Mouse (Mus musculus) erythroblast, embryonic 14.5 days (primary cell): Measurements from ENCODE around the gene Sowaha. TPM values are rescaled to one million over a fixed set of nuclear protein-coding genes. Genes with fewer than 3 reads are reported as not detected.
A peak's percentile ranks its signal among the peaks of the same experiment; 100 is the strongest.

Experiments
- H3K27me3 ChIP-seq: 2 replicates; pipeline ENCODE4 v1.6.1; 2012; ENCODE audit warnings: inconsistent platforms; ENCODE audit not compliant: control insufficient read depth
- H3K36me3 ChIP-seq: 2 replicates; pipeline ENCODE4 v1.6.1; 2012; ENCODE audit warnings: mild to moderate bottlenecking, inconsistent platforms; ENCODE audit not compliant: control insufficient read depth
- H3K4me1 ChIP-seq: 2 replicates; pipeline ENCODE4 v1.6.1; 2012; ENCODE audit warnings: inconsistent platforms; ENCODE audit not compliant: control insufficient read depth
- H3K4me3 ChIP-seq: replicated peaks from 2 replicates; pipeline ENCODE3; 2012; ENCODE audit warnings: moderate library complexity, mild to moderate bottlenecking, inconsistent platforms
- H3K9me3 ChIP-seq: 2 replicates; pipeline ENCODE4 v1.6.1; 2012; ENCODE audit warnings: low read length, inconsistent platforms, mixed read lengths; ENCODE audit not compliant: control insufficient read depth
- GATA1 ChIP-seq: IDR thresholded peaks from 2 replicates; pipeline ENCODE4 v1.6.1; 2012; ENCODE audit warnings: low read length, inconsistent platforms, mixed read lengths
- TAL1 ChIP-seq: IDR thresholded peaks from 3 replicates; pipeline ENCODE4 v1.6.1; 2012; ENCODE audit warnings: low read length, inconsistent platforms, mixed read lengths
- polyA plus RNA-seq: library from polyadenylated mRNA; stranded (reverse); fragments of >175 nt; gene quantifications from 2 replicates; pipeline ENCODE4 v1.2.3, GENCODE M21; 2012

The Sowaha gene
- 9.4 and 11.2 TPM in 2 replicates for polyA plus RNA-seq

- H3K4me1 ChIP-seq: peaks cover 79% of the 10 kb centered on the region
- peaks cover 53% of the 10 kb centered on the region for H3K27me3 ChIP-seq
- TF ChIP-seq TAL1 (no peak), GATA1 (no peak)
- peaks cover 37% of the 10 kb centered on the region for H3K36me3 ChIP-seq
- peaks cover 13% of the 10 kb centered on the region for H3K9me3 ChIP-seq
- peak within 1 kb of the TSS; percentile 97 for H3K4me3 ChIP-seq
These were observed at the start of gene Sowaha, which contains the start of gene Gm9945 for GRCm38 (mm10) chr11:53479783-53480301. Gene Sowaha (minus strand): TSS chr11:53480274. Gene Gm9945 (plus strand): TSS chr11:53480166.

DNA sequence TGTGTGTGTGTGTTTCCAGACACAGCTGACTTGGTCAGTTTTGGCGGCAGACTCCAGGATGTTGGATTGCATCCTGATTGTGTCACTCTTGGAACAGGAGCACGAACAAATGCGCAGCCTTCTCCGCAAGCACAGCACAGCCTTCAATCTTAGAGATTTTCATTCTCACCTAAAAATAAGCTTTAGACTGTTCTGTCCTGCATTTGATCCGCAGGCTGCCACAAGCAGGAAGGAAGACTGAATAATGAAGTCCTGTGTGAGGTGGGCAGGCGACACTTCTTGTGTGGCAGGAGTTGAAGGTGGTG, 49.1 kb upstream of the Sowaha start:
- Histone ChIP-seq H3K27me3 (no peaks in the 10 kb centered on the region), H3K36me3 (peaks cover 98% of the 10 kb centered on the region), H3K4me1 (peaks cover 66% of the 10 kb centered on the region), H3K9me3 (0 out of 2 replicates have a peak, but pooled peaks cover 1% of the 10 kb centered on the region), H3K4me3 (no peak overlapping the region)
- TF ChIP-seq TAL1: no peak
- no peak for TF ChIP-seq GATA1

GRCm38 (mm10) chr11:53528397-53529252, 48.6 kb upstream of the Sowaha start:
- Histone ChIP-seq H3K4me3 (no peak overlapping the region), H3K36me3 (peaks cover 97% of the 10 kb centered on the region), H3K4me1 (peaks cover 71% of the 10 kb centered on the region), H3K9me3 (no peaks in the 10 kb centered on the region), H3K27me3 (no peaks in the 10 kb centered on the region)
- TF ChIP-seq TAL1: no peak
- TF ChIP-seq GATA1: no peak

GRCm38 (mm10) chr11:53525461-53525860, 45.4 kb upstream of the Sowaha start:
- TF ChIP-seq TAL1 (no peak), GATA1 (no peak)
- H3K36me3 ChIP-seq: peaks cover 85% of the 10 kb centered on the region
- H3K27me3 ChIP-seq: no peaks in the 10 kb centered on the region
- H3K9me3 ChIP-seq: no peaks in the 10 kb centered on the region
- H3K4me3 ChIP-seq: no peak overlapping the region
- H3K4me1 ChIP-seq: peaks cover 90% of the 10 kb centered on the region

- peaks cover 90% of the 10 kb centered on the region for H3K4me1 ChIP-seq
- no peak overlapping the region for H3K4me3 ChIP-seq
- H3K36me3 ChIP-seq: peaks cover 79% of the 10 kb centered on the region
These were observed 44.8 kb upstream of the Sowaha start for GRCm38 (mm10) chr11:53524905-53525304.

DNA sequence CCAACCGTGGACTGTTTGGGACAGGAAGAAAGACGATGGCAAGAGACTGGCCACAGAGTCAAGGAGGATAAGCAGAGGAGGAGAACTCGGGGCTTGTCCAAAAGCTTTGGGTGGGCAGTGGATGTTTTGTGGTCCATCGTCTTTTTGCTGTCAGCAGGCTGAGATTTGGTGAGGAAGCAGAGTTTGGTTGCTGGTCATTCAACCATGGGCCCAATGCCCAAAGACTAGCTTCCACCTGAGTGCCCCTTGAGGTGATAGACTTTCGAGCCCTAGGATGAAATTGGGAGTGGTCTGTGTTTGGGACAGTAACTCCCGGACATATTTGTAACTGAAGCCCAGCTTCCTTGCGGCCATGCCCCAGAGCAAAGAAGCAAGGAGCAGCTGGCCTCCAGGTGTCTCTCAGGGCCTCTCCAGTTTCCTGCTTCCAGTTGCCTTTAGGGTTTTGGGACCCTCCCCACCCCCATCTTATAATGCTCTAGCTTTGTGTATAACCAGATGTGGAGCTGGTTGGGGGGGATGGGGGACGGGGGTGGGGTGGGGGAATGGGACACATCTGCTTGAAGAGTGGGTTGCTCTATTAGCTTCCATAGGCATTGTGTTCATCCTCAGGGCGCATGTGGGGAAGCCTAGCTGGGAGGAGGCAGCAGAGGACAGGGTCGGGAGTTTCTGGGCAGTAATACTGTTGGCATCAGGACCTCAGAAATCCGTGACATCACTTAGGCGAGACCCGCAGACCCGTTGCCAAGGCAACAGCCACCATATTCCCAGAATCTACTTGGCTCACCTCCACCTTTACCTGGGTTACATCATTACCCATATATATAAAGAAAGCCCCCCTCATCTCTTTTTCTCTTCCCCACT, 43.7 kb upstream of the Sowaha start:
- H3K4me1 ChIP-seq: peaks cover 95% of the 10 kb centered on the region
- H3K36me3 ChIP-seq: peaks cover 68% of the 10 kb centered on the region

More at GRCm38 (mm10) chr11:53524905-53525304, 44.8 kb upstream of the Sowaha start:
- no peaks in the 10 kb centered on the region for H3K27me3 ChIP-seq
- no peak for TF ChIP-seq TAL1
- TF ChIP-seq GATA1: no peak
- no peaks in the 10 kb centered on the region for H3K9me3 ChIP-seq

GRCm38 (mm10) chr11:53522930-53523329, 42.9 kb upstream of the Sowaha start:
- H3K9me3 ChIP-seq: no peaks in the 10 kb centered on the region
- TF ChIP-seq TAL1 (no peak), GATA1 (no peak)
- H3K36me3 ChIP-seq: peaks cover 59% of the 10 kb centered on the region
- H3K27me3 ChIP-seq: no peaks in the 10 kb centered on the region
- H3K4me3 ChIP-seq: peak overlapping the region; percentile 77
- H3K4me1 ChIP-seq: peaks cover 95% of the 10 kb centered on the region

More for the DNA sequence above, 43.7 kb upstream of the Sowaha start:
- no peaks in the 10 kb centered on the region for H3K9me3 ChIP-seq
- H3K4me3 ChIP-seq: no peak overlapping the region
- TF ChIP-seq GATA1 (no peak), TAL1 (no peak)
- H3K27me3 ChIP-seq: no peaks in the 10 kb centered on the region

DNA sequence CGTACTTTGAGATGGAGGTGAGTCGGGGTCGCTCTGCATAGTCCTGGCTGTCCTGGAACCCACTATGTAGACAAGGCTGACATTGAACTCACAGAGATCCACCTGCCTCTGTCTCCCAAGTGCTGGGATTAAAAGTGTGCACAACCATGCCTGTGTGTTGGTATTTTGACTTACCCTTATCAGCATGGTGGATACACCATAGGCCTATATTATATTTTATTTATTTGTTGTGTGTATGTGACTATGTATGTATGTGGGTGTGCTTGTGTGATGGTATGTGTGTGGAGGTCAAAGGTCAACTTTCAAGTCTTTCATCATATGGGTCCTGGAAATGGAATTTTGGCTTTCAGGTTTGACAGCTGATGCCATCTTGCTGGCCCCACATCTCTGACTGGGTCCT, 42.3 kb upstream of the Sowaha start:
- peak overlapping the region; percentile 77 for H3K4me3 ChIP-seq
- TF ChIP-seq GATA1 (no peak), TAL1 (no peak)
- H3K9me3 ChIP-seq: no peaks in the 10 kb centered on the region
- H3K4me1 ChIP-seq: peaks cover 95% of the 10 kb centered on the region
- H3K36me3 ChIP-seq: peaks cover 54% of the 10 kb centered on the region
- H3K27me3 ChIP-seq: no peaks in the 10 kb centered on the region

GRCm38 (mm10) chr11:53521821-53522131, 41.7 kb upstream of the Sowaha start:
- peaks cover 48% of the 10 kb centered on the region for H3K36me3 ChIP-seq
- no peak for TF ChIP-seq TAL1
- TF ChIP-seq GATA1: no peak
- no peaks in the 10 kb centered on the region for H3K9me3 ChIP-seq
- H3K27me3 ChIP-seq: no peaks in the 10 kb centered on the region
- peak overlapping the region; percentile 77 for H3K4me3 ChIP-seq
- H3K4me1 ChIP-seq: peaks cover 95% of the 10 kb centered on the region
